Mouse (Mus musculus) midbrain, embryonic 12.5 days (tissue): Measurements from ENCODE around the gene Zfp329. TPM values are rescaled to one million over a fixed set of nuclear protein-coding genes. Genes with fewer than 3 reads are reported as not detected.

Experiments
- ATAC-seq: fragments of 200-750 bp; cut with Nextera tagmentation; 2 replicates; pipeline ENCODE4 v1.8.0; 2017; ENCODE audit warnings: low read depth, moderate TSS enrichment, moderate library complexity; ENCODE audit not compliant: low FRiP score
- H3K27ac ChIP-seq: fragments of 300-500 bp; sonication (generic); replicated peaks from 2 replicates; pipeline ENCODE4 v1.5.1; 2016; ENCODE audit warnings: mild to moderate bottlenecking
- H3K27me3 ChIP-seq: fragments of 300-500 bp; sonication (generic); 2 replicates; pipeline ENCODE4 v1.6.1; 2016; ENCODE audit warnings: mild to moderate bottlenecking
- H3K36me3 ChIP-seq: fragments of 300-500 bp; sonication (generic); 2 replicates; pipeline ENCODE4 v1.6.1; 2016
- H3K4me1 ChIP-seq: fragments of 300-500 bp; sonication (generic); 2 replicates; pipeline ENCODE4 v1.6.1; 2016
- H3K4me2 ChIP-seq: fragments of 300-500 bp; sonication (generic); replicated peaks from 2 replicates; pipeline ENCODE4 v1.6.1; 2016; ENCODE audit warnings: mild to moderate bottlenecking, moderate library complexity
- H3K4me3 ChIP-seq: fragments of 300-500 bp; sonication (generic); 2 replicates; pipeline ENCODE4 v1.5.1; 2016; ENCODE audit warnings: mild to moderate bottlenecking
- H3K9ac ChIP-seq: fragments of 300-500 bp; sonication (generic); replicated peaks from 2 replicates; pipeline ENCODE4 v1.6.1; 2016; ENCODE audit warnings: mild to moderate bottlenecking, moderate library complexity
- H3K9me3 ChIP-seq: fragments of 300-500 bp; sonication (generic); 2 replicates; pipeline ENCODE4 v1.6.1; 2016; ENCODE audit warnings: mild to moderate bottlenecking
- WGBS: fragments of 180-500 bp; shearing (Covaris S2); methylation state at CpG from one replicate; pipeline ENCODE4 v1.1.7; 2016; 5-methylcytosine and 5-hydroxymethylcytosine counted together
- polyA plus RNA-seq: library from polyadenylated mRNA; unstranded; fragments of >200 nt; fragmentation: Nextera tagmentation; extraction: Ambion mirVana; gene quantifications from 2 replicates; pipeline ENCODE4 v1.2.1, GENCODE M21; 2016

Gene Zfp329
- polyA plus RNA-seq, 1 experiment from 2014 or later, result 27.1 TPM

- H3K4me2 ChIP-seq, result no peak overlapping the region
- 82% methylated on average over 6 of the region's 6 CpGs for WGBS
- no peak for ATAC-seq
- no peak overlapping the region for H3K27ac ChIP-seq
- no peaks in the 10 kb centered on the region for H3K36me3 ChIP-seq
- H3K4me1 ChIP-seq, result peaks cover 5% of the 10 kb centered on the region
- H3K9ac ChIP-seq, result no peak overlapping the region
- H3K27me3 ChIP-seq, result no peaks in the 10 kb centered on the region
- no peak overlapping the region for H3K4me3 ChIP-seq
- H3K9me3 ChIP-seq, result no peaks in the 10 kb centered on the region
Observed at GRCm38 (mm10) chr7:12787333-12787732, 31.3 kb downstream of the Zfp329 start.

- no peaks in the 10 kb centered on the region for H3K9me3 ChIP-seq
- H3K4me1 ChIP-seq, result peaks cover 13% of the 10 kb centered on the region; the same call in 1 of the 2 replicates
- WGBS, result under 1% methylated on average over 57 of the region's 57 CpGs
- peak overlapping the region; percentile 95 for H3K4me2 ChIP-seq
- H3K27me3 ChIP-seq, result no peaks in the 10 kb centered on the region
- H3K27ac ChIP-seq, result no peak overlapping the region
- H3K36me3 ChIP-seq, result peaks cover 2% of the 10 kb centered on the region
- ATAC-seq, result peak; percentile 95
- H3K9ac ChIP-seq, result peak overlapping the region; percentile 60
- H3K4me3 ChIP-seq, result peak overlapping the region; percentile 59
Observed at GRCm38 (mm10) chr7:12780151-12780830, 38.4 kb downstream of the Zfp329 start.

- Histone ChIP-seq H3K9me3 (no peaks in the 10 kb centered on the region), H3K4me2 (peak overlapping the region; percentile 95), H3K27ac (no peak overlapping the region), H3K36me3 (peaks cover 7% of the 10 kb centered on the region), H3K4me3 (peak overlapping the region; percentile 59), H3K27me3 (no peaks in the 10 kb centered on the region), H3K9ac (peak overlapping the region; percentile 60), H3K4me1 (peaks cover 13% of the 10 kb centered on the region; the same call in 1 of the 2 replicates)
- ATAC-seq, result no peak; the same call in 1 of the 2 replicates
- 18% methylated on average over 10 of the region's 10 CpGs for WGBS
Observed at GRCm38 (mm10) chr7:12779782-12780150, 38.9 kb downstream of the Zfp329 start.

GRCm38 (mm10) chr7:12779141-12779540 is 39.5 kb downstream of the Zfp329 start:
- no peak for ATAC-seq
- H3K4me1 ChIP-seq, result peaks cover 13% of the 10 kb centered on the region; the same call in 1 of the 2 replicates
- H3K4me3 ChIP-seq, result no peak overlapping the region
- peaks cover 14% of the 10 kb centered on the region for H3K36me3 ChIP-seq
- 89% methylated on average over 5 of the region's 5 CpGs for WGBS
- H3K4me2 ChIP-seq, result peak overlapping the region; percentile 95
- H3K9me3 ChIP-seq, result no peaks in the 10 kb centered on the region
- H3K9ac ChIP-seq, result no peak overlapping the region
- H3K27me3 ChIP-seq, result no peaks in the 10 kb centered on the region
- H3K27ac ChIP-seq, result no peak overlapping the region

GRCm38 (mm10) chr7:12774606-12775005 is 44.1 kb downstream of the Zfp329 start:
- Histone ChIP-seq H3K4me3 (no peak overlapping the region), H3K27me3 (no peaks in the 10 kb centered on the region), H3K9ac (no peak overlapping the region), H3K36me3 (peaks cover 47% of the 10 kb centered on the region), H3K4me2 (no peak overlapping the region), H3K27ac (no peak overlapping the region), H3K9me3 (no peaks in the 10 kb centered on the region), H3K4me1 (peaks cover 6% of the 10 kb centered on the region; the same call in 1 of the 2 replicates)
- WGBS, result 96% methylated on average over 1 of the region's 1 CpGs
- no peak for ATAC-seq

- H3K4me1 ChIP-seq, result peaks cover under 1% of the 10 kb centered on the region; the same call in 1 of the 2 replicates
- H3K4me3 ChIP-seq, result no peak overlapping the region
- no peak for ATAC-seq
- WGBS, result 93% methylated on average over 9 of the region's 9 CpGs
- no peaks in the 10 kb centered on the region for H3K9me3 ChIP-seq
- H3K27me3 ChIP-seq, result no peaks in the 10 kb centered on the region
- no peak overlapping the region for H3K4me2 ChIP-seq
- no peak overlapping the region for H3K9ac ChIP-seq
- no peak overlapping the region for H3K27ac ChIP-seq
- H3K36me3 ChIP-seq, result peaks cover 52% of the 10 kb centered on the region
Observed at GRCm38 (mm10) chr7:12774111-12774510, 44.5 kb downstream of the Zfp329 start.

Other genes starting within 250 kb of the Zfp329 start
- gene Vmn2r53, start 210.1 kb downstream of the Zfp329 start, polyA plus RNA-seq, result 0.01 TPM in 1 of 2 replicates, not detected in the other
- gene Vmn2r54, start 178.5 kb downstream of the Zfp329 start, polyA plus RNA-seq, result not detected in 2 replicates
- gene Vmn2r55, start 133.9 kb downstream of the Zfp329 start, polyA plus RNA-seq, result not detected in 2 replicates
- gene Vmn2r56, start 83.9 kb downstream of the Zfp329 start, polyA plus RNA-seq, result not detected in 2 replicates
- gene Zscan18, start 15.2 kb downstream of the Zfp329 start, polyA plus RNA-seq, result 17.5 and 17.6 TPM in 2 replicates
- 32.3 and 34.5 TPM in 2 replicates for gene Zfp110, start 15.9 kb upstream of the Zfp329 start, polyA plus RNA-seq
- gene Zfp128, start 62.3 kb upstream of the Zfp329 start, polyA plus RNA-seq, result 5.5 and 6.5 TPM in 2 replicates
- 11.2 and 11.8 TPM in 2 replicates for gene Zscan22, start 79.0 kb upstream of the Zfp329 start, polyA plus RNA-seq
- 603 and 620 TPM in 2 replicates for gene Rps5, start 103.4 kb upstream of the Zfp329 start, polyA plus RNA-seq
- gene Rnf225, start 108.6 kb upstream of the Zfp329 start, polyA plus RNA-seq, result 0.79 and 0.93 TPM in 2 replicates
- 14.2 and 15.5 TPM in 2 replicates for gene Zfp324, start 147.0 kb upstream of the Zfp329 start, polyA plus RNA-seq
- 18.1 and 18.7 TPM in 2 replicates for gene Zfp446, start 159.0 kb upstream of the Zfp329 start, polyA plus RNA-seq
- 0.13 TPM in 1 of 2 replicates, not detected in the other for gene Slc27a5, start 179.3 kb upstream of the Zfp329 start, polyA plus RNA-seq
- gene Trim28, start 180.3 kb upstream of the Zfp329 start, polyA plus RNA-seq, result 376 and 420 TPM in 2 replicates
- 36.6 and 37.1 TPM in 2 replicates for gene Zbtb45, start 191.2 kb upstream of the Zfp329 start, polyA plus RNA-seq
- 139 and 150 TPM in 2 replicates for gene Chmp2a, start 215.9 kb upstream of the Zfp329 start, polyA plus RNA-seq
- 143 and 149 TPM in 2 replicates for gene Ube2m, start 219.4 kb upstream of the Zfp329 start, polyA plus RNA-seq
- gene Mzf1, start 235.9 kb upstream of the Zfp329 start, polyA plus RNA-seq, result 5.2 and 5.3 TPM in 2 replicates